Mouse (Mus musculus): ENCODE measurements around the gene Cntnap2.
"Not testable (repeated sequence)": the region's sequence is repeated elsewhere in the genome, so short reads cannot be mapped to it uniquely, and the experiment has no call there.

The Cntnap2 gene

GRCm38 (mm10) chr6:46232889-46233288 lies 1173.7 kb downstream of the Cntnap2 start:
- DNase-seq (ENCODE audit: low read depth in 2 of 2, low spot score in 2 of 2): no peak

- no peak for DNase-seq (ENCODE audit: low read depth in 2 of 2, low spot score in 2 of 2)
Measured at GRCm38 (mm10) chr6:46240349-46240748, 1181.2 kb downstream of the Cntnap2 start.

- DNase-seq (ENCODE audit: low read depth in 2 of 2, low spot score in 2 of 2): no peak
Measured at GRCm38 (mm10) chr6:46263171-46263570, 1204.0 kb downstream of the Cntnap2 start.

GRCm38 (mm10) chr6:46346946-46347345 lies 1287.8 kb downstream of the Cntnap2 start:
- DNase-seq (ENCODE audit: low read depth in 2 of 2, low spot score in 2 of 2): no peak

- DNase-seq (ENCODE audit: low read depth in 2 of 2, low spot score in 2 of 2): no peak
Measured at GRCm38 (mm10) chr6:46361091-46361490, 1301.9 kb downstream of the Cntnap2 start.

GRCm38 (mm10) chr6:46362156-46362555 lies 1303.0 kb downstream of the Cntnap2 start:
- DNase-seq (ENCODE audit: low read depth in 2 of 2, low spot score in 2 of 2): no peak

GRCm38 (mm10) chr6:46398725-46399589 lies 1339.8 kb downstream of the Cntnap2 start:
- no peak for DNase-seq (ENCODE audit: low read depth in 2 of 2, low spot score in 2 of 2)

GRCm38 (mm10) chr6:46414154-46414553 lies 1355.0 kb downstream of the Cntnap2 start:
- DNase-seq (ENCODE audit: low read depth in 2 of 2, low spot score in 2 of 2): no peak

- no peak for DNase-seq (ENCODE audit: low read depth in 2 of 2, low spot score in 2 of 2)
Measured at GRCm38 (mm10) chr6:46414562-46414961, 1355.4 kb downstream of the Cntnap2 start.

GRCm38 (mm10) chr6:46419827-46420226 lies 1360.7 kb downstream of the Cntnap2 start:
- DNase-seq (ENCODE audit: low read depth in 2 of 2, low spot score in 2 of 2): no peak

GRCm38 (mm10) chr6:46420349-46420748 lies 1361.2 kb downstream of the Cntnap2 start:
- DNase-seq (ENCODE audit: low read depth in 2 of 2, low spot score in 2 of 2): no peak

- no peak for DNase-seq (ENCODE audit: low read depth in 2 of 2, low spot score in 2 of 2)
Measured at GRCm38 (mm10) chr6:46428231-46428630, 1369.1 kb downstream of the Cntnap2 start.

GRCm38 (mm10) chr6:46450917-46451638 lies 1391.9 kb downstream of the Cntnap2 start:
- DNase-seq (ENCODE audit: low read depth in 2 of 2, low spot score in 2 of 2): no peak

- DNase-seq (ENCODE audit: low read depth in 2 of 2, low spot score in 2 of 2): no peak
Measured at GRCm38 (mm10) chr6:46472683-46473082, 1413.5 kb downstream of the Cntnap2 start.

- no peak for DNase-seq (ENCODE audit: low read depth in 2 of 2, low spot score in 2 of 2)
Measured at GRCm38 (mm10) chr6:46484392-46484791, 1425.2 kb downstream of the Cntnap2 start.

GRCm38 (mm10) chr6:46502786-46503185 lies 1443.6 kb downstream of the Cntnap2 start:
- no peak for DNase-seq (ENCODE audit: low read depth in 2 of 2, low spot score in 2 of 2)

GRCm38 (mm10) chr6:46512841-46513240 lies 1453.7 kb downstream of the Cntnap2 start:
- DNase-seq (ENCODE audit: low read depth in 2 of 2, low spot score in 2 of 2): no peak

- not testable (repeated sequence) for DNase-seq (ENCODE audit: low read depth in 2 of 2, low spot score in 2 of 2)
Measured at GRCm38 (mm10) chr6:46537586-46537985, 1478.4 kb downstream of the Cntnap2 start.

- DNase-seq (ENCODE audit: low read depth in 2 of 2, low spot score in 2 of 2): no peak
Measured at GRCm38 (mm10) chr6:46563470-46563869, 1504.3 kb downstream of the Cntnap2 start.

- DNase-seq (ENCODE audit: low read depth in 2 of 2, low spot score in 2 of 2): no peak
Measured at GRCm38 (mm10) chr6:46575055-46575454, 1515.9 kb downstream of the Cntnap2 start.

- no peak for DNase-seq (ENCODE audit: low read depth in 2 of 2, low spot score in 2 of 2)
Measured at GRCm38 (mm10) chr6:46612365-46612764, 1553.2 kb downstream of the Cntnap2 start.

GRCm38 (mm10) chr6:46612872-46613271 lies 1553.7 kb downstream of the Cntnap2 start:
- DNase-seq (ENCODE audit: low read depth in 2 of 2, low spot score in 2 of 2): no peak

Data from CD8-positive naive resting alpha-beta T cell, adult 2 months (primary cell).